Mouse (Mus musculus): ENCODE results near the gene Zfp697. TPM values are rescaled to one million over a fixed set of nuclear protein-coding genes. Genes with fewer than 3 reads are reported as not detected.

The Zfp697 gene
- polyA plus RNA-seq, 1 experiment, result not detected

- no peak overlapping the region for H3K4me3 ChIP-seq (ENCODE audit: insufficient read depth, low read depth, low read length)
- no peak for TF ChIP-seq CTCF (IDR thresholded peaks at IDR 0.05; ENCODE audit: insufficient read depth, low read depth, low read length)
- TF ChIP-seq POLR2A (IDR thresholded peaks at IDR 0.05; ENCODE audit: insufficient read depth, low read depth, low read length), result no peak
- 80% methylated on average over 2 of the region's 2 CpGs for WGBS
- H3K4me1 ChIP-seq (ENCODE audit: control insufficient read depth, insufficient read depth, low read length), result no peaks in the 10 kb centered on the region
- no peak overlapping the region for H3K27ac ChIP-seq (ENCODE audit: insufficient read depth, low read depth, low read length)
Observed at GRCm38 (mm10) chr3:98752171-98752570, 369.9 kb downstream of the Zfp697 start.

- Histone ChIP-seq H3K4me3 (ENCODE audit: insufficient read depth, low read depth, low read length) (no peak overlapping the region), H3K4me1 (ENCODE audit: control insufficient read depth, insufficient read depth, low read length) (no peaks in the 10 kb centered on the region), H3K27ac (ENCODE audit: insufficient read depth, low read depth, low read length) (no peak overlapping the region)
- no peak for TF ChIP-seq CTCF (IDR thresholded peaks at IDR 0.05; ENCODE audit: insufficient read depth, low read depth, low read length)
- TF ChIP-seq POLR2A (IDR thresholded peaks at IDR 0.05; ENCODE audit: insufficient read depth, low read depth, low read length), result no peak
- 85% methylated on average over 3 of the region's 3 CpGs for WGBS
Observed at GRCm38 (mm10) chr3:98756836-98757235, 374.6 kb downstream of the Zfp697 start.

DNA sequence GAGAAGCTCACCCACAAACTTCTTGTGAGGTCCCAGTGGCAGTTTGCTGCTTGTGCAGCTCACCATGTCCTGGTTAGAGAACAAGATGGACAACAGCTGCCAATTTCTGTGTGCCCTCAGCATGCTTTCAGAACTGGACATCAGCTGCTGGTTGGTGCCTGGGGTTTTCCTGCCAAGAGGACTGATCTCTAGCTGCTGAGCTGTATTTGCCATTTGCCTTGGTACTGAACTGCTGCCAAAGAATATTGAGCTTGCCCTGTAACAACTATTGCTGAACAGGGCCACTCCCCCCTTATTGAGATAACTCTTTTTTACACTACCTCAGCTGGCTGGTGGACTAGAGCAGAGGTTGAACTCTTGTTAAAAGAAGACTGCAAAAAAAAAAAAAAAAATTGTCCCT is 381.9 kb downstream of the Zfp697 start:
- Histone ChIP-seq H3K27ac (ENCODE audit: insufficient read depth, low read depth, low read length) (no peak overlapping the region), H3K4me1 (ENCODE audit: control insufficient read depth, insufficient read depth, low read length) (no peaks in the 10 kb centered on the region), H3K4me3 (ENCODE audit: insufficient read depth, low read depth, low read length) (no peak overlapping the region)
- TF ChIP-seq CTCF (IDR thresholded peaks at IDR 0.05; ENCODE audit: insufficient read depth, low read depth, low read length) (no peak), POLR2A (IDR thresholded peaks at IDR 0.05; ENCODE audit: insufficient read depth, low read depth, low read length) (no peak)

GRCm38 (mm10) chr3:98780921-98781320 is 398.7 kb downstream of the Zfp697 start:
- TF ChIP-seq CTCF (IDR thresholded peaks at IDR 0.05; ENCODE audit: insufficient read depth, low read depth, low read length) (no peak), POLR2A (IDR thresholded peaks at IDR 0.05; ENCODE audit: insufficient read depth, low read depth, low read length) (no peak)
- Histone ChIP-seq H3K4me3 (ENCODE audit: insufficient read depth, low read depth, low read length) (no peak overlapping the region), H3K4me1 (ENCODE audit: control insufficient read depth, insufficient read depth, low read length) (no peaks in the 10 kb centered on the region), H3K27ac (ENCODE audit: insufficient read depth, low read depth, low read length) (no peak overlapping the region)

- TF ChIP-seq POLR2A (IDR thresholded peaks at IDR 0.05; ENCODE audit: insufficient read depth, low read depth, low read length) (no peak), CTCF (IDR thresholded peaks at IDR 0.05; ENCODE audit: insufficient read depth, low read depth, low read length) (no peak)
- no peak overlapping the region for H3K27ac ChIP-seq (ENCODE audit: insufficient read depth, low read depth, low read length)
- no peak overlapping the region for H3K4me3 ChIP-seq (ENCODE audit: insufficient read depth, low read depth, low read length)
- no peaks in the 10 kb centered on the region for H3K4me1 ChIP-seq (ENCODE audit: control insufficient read depth, insufficient read depth, low read length)
Observed at GRCm38 (mm10) chr3:98782181-98782868, 400.1 kb downstream of the Zfp697 start.

GRCm38 (mm10) chr3:98786551-98786950 is 404.3 kb downstream of the Zfp697 start:
- TF ChIP-seq POLR2A (IDR thresholded peaks at IDR 0.05; ENCODE audit: insufficient read depth, low read depth, low read length) (no peak), CTCF (IDR thresholded peaks at IDR 0.05; ENCODE audit: insufficient read depth, low read depth, low read length) (no peak)
- Histone ChIP-seq H3K4me3 (ENCODE audit: insufficient read depth, low read depth, low read length) (no peak overlapping the region), H3K4me1 (ENCODE audit: control insufficient read depth, insufficient read depth, low read length) (no peaks in the 10 kb centered on the region), H3K27ac (ENCODE audit: insufficient read depth, low read depth, low read length) (no peak overlapping the region)
- WGBS, result 63% methylated on average over 2 of the region's 2 CpGs

Other genes starting within 250 kb of the Zfp697 start
- not detected in 2 replicates for gene Adam30, start 221.8 kb upstream of the Zfp697 start, polyA plus RNA-seq (2012; ENCODE audit: insufficient read depth, insufficient read length, low replicate concordance, missing spikeins)
- gene Reg4, start 160.3 kb upstream of the Zfp697 start, polyA plus RNA-seq (2012; ENCODE audit: insufficient read depth, insufficient read length, low replicate concordance, missing spikeins), result not detected in 2 replicates
- gene Hmgcs2, start 102.0 kb upstream of the Zfp697 start, polyA plus RNA-seq (2012; ENCODE audit: insufficient read depth, insufficient read length, low replicate concordance, missing spikeins), result not detected in 2 replicates
- gene Phgdh, start 42.5 kb upstream of the Zfp697 start, polyA plus RNA-seq (2012; ENCODE audit: insufficient read depth, insufficient read length, low replicate concordance, missing spikeins), result not detected in 2 replicates
- not detected in 2 replicates for gene Gm4450, start 74.7 kb downstream of the Zfp697 start, polyA plus RNA-seq (2012; ENCODE audit: insufficient read depth, insufficient read length, low replicate concordance, missing spikeins)
- not detected in 2 replicates for gene Hsd3b4, start 128.1 kb downstream of the Zfp697 start, polyA plus RNA-seq (2012; ENCODE audit: insufficient read depth, insufficient read length, low replicate concordance, missing spikeins)
- gene Gm10681, start 206.3 kb downstream of the Zfp697 start, polyA plus RNA-seq (2012; ENCODE audit: insufficient read depth, insufficient read length, low replicate concordance, missing spikeins), result not detected in 2 replicates
- not detected in 2 replicates for gene Hsd3b5, start 247.8 kb downstream of the Zfp697 start, polyA plus RNA-seq (2012; ENCODE audit: insufficient read depth, insufficient read length, low replicate concordance, missing spikeins)

Data from olfactory bulb, adult 2 months (tissue).